Mouse (Mus musculus) monocyte, adult 5-6 weeks (primary cell): Measurements from ENCODE around the gene Itga2. TPM values are rescaled to one million over a fixed set of nuclear protein-coding genes. Genes with fewer than 3 reads are reported as not detected.

Experiments
- ATAC-seq: fragments of 153-309, 156-312 bp; replicated peaks from 2 replicates; pipeline ENCODE4 v1.8.0; 2017; ENCODE audit warnings: mild to moderate bottlenecking; ENCODE audit not compliant: low TSS enrichment, insufficient number of reproducible peaks, severe bottlenecking, poor library complexity, low FRiP score
- total RNA-seq: library from RNA; stranded (forward); fragments of 200-1000, 200-491, 200-594 nt; gene quantifications from 3 replicates; pipeline ENCODE4 v1.2.3, GENCODE M21; 2017

The Itga2 gene
- total RNA-seq, 1 experiment from 2014 or later: 30.9 TPM

GRCm38 (mm10) chr13:114891655-114892054 is 40.2 kb downstream of the Itga2 start:
- no peak for ATAC-seq

GRCm38 (mm10) chr13:114887695-114888094 is 44.2 kb downstream of the Itga2 start:
- peak; percentile 40; the same call in 1 of the 2 replicates for ATAC-seq

DNA sequence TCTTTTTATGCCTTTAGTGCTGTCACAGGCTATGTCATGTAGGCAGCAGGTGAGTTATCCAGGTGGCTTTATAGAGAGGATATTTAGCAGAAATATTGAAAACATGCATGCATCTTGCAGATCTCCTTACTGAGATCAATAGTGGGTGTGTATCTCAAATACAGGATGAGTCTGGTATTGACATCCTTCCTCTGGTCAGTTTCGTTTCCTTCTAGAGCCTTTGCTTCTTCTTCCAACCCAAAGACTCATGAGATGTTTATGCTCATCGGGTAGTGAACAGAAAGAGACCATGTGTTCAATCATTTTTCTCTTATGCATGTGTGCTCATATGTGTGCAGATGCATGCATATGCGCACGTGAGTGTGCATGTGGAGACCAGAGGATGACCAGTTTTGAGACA is 44.6 kb downstream of the Itga2 start:
- peak; percentile 27; the same call in 1 of the 2 replicates for ATAC-seq

- peak; percentile 45; the same call in 1 of the 2 replicates for ATAC-seq
Observed at GRCm38 (mm10) chr13:114885171-114885570, 46.7 kb downstream of the Itga2 start.

GRCm38 (mm10) chr13:114878667-114879066 is 53.2 kb downstream of the Itga2 start:
- ATAC-seq: no peak

- no peak for ATAC-seq
Observed at GRCm38 (mm10) chr13:114876005-114876520, 55.8 kb downstream of the Itga2 start.

DNA sequence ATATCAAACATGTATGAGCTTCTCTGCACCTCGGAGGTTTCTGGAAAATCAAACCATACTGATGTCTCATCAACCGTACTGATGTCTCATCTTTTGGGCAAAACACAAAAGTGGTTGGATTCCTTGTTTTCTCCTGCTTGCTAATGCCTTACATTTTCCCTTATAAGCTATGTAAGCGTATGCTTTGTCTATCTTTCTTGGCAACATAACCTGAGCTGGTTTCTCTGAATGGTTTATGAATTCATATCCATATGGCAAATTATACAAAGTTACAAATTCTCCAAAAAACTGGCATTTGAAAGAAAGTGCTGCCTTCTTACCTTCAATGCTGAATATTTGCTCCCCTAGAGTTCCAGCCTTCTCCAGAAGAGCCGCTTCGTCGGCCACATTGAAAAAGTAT is 57.2 kb downstream of the Itga2 start:
- no peak for ATAC-seq

DNA sequence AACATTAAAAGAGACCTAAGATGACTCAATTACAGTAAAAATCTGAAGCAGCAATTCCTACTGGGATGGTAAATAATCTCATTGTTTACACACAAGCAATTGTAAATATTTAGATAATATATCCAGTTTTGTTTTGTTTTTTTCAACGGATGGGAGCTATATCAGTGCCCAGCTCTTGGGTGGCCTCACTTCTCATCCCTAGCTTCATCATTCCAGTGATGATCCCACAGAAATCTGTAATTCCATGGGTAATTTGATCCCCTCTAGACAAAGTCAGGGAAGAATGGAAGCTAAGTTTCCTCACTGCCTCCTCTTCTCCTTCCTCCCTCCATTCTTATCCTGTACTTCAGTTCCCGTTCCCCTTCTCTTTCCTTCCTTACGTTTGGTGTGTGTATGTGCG is 74.4 kb downstream of the Itga2 start:
- no peak for ATAC-seq

GRCm38 (mm10) chr13:114856269-114856627 is 75.7 kb downstream of the Itga2 start:
- no peak for ATAC-seq

- ATAC-seq: no peak
Observed at GRCm38 (mm10) chr13:114855573-114856268, 76.2 kb downstream of the Itga2 start.

GRCm38 (mm10) chr13:114854428-114854827 is 77.5 kb downstream of the Itga2 start:
- ATAC-seq: no peak

GRCm38 (mm10) chr13:114854023-114854422 is 77.9 kb downstream of the Itga2 start:
- no peak for ATAC-seq

- no peak for ATAC-seq
Observed at GRCm38 (mm10) chr13:114853152-114853551, 78.7 kb downstream of the Itga2 start.

DNA sequence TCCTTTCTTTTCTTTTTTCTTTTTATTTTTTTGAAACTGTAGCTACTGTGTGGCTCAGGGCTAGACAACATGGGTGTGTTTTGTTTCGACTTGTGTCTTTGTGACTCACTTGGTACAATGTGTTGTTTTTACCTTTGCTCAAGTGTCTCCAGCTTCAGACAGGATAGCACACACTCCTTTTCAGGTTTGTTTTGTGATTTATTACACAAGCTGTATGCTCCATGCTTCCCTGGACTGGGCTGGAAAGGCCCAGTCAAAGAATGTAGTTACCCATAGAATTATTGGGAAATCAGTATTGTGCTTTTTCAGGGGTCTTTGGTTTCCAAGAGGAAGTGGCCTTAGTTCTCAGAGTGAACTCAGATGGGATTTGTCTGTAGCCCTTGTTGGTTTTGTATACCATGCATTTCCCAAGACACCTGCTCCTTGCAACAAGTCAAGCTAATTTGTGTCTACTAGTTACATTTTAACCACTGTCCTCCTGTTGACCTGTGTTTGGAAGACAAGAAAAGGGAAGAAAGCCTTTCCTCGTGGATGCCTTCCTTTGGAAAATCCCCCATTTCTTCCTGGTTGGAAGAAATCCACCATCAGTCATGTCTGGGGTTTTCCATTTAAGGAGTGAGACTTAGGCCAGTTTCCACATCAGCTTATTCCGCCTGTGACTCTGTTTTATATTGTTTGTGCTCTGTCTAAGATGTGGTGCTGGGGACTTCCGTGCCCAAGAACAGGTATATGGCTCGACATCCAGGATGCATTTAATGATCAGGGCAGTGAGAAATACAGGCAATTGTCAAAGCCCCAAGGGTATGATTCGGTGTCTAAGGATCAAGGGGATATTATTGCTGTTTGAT is 79.4 kb downstream of the Itga2 start:
- no peak for ATAC-seq

- ATAC-seq: no peak
Observed at GRCm38 (mm10) chr13:114848945-114849344, 83.0 kb downstream of the Itga2 start.

DNA sequence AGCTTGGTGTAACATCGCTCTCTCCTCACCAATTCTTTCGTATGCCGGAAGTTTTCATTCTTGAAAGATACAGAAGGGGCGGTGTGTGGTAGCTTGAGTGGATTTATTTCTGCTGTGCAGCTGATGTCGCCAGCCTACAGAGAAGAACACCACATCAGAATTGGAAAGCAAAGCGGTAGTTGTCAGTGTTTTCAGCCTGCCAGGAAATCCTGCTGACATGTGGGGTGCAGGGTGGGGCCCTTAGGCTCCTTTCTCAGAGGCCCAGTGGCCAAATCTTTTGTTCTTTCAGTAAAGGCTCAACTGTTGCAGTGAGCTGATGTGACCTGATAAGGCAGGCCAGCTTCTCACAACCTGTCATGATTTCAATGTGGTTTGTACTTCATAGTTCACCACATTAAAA is 86.1 kb downstream of the Itga2 start:
- peak; percentile 64; the same call in 1 of the 2 replicates for ATAC-seq

DNA sequence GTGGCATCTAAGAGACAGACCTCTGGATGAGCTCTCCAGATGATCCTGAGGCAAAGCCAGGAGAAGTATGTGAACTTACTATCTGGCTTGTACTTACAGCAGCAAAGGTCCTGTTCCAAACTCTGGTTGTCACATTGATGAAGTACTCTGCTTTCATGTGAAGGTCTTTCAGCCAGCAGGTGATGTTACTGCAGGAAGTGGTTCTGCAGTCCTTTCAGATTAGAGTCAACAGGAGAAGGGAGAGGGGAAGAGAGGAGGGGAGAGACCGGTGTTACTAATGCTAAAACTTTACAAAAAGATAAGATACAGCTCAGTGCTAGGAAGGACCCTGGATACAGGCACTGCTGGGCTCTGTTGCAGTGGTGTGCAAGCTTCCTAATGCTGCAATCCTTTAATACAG is 88.6 kb downstream of the Itga2 start:
- no peak for ATAC-seq

DNA sequence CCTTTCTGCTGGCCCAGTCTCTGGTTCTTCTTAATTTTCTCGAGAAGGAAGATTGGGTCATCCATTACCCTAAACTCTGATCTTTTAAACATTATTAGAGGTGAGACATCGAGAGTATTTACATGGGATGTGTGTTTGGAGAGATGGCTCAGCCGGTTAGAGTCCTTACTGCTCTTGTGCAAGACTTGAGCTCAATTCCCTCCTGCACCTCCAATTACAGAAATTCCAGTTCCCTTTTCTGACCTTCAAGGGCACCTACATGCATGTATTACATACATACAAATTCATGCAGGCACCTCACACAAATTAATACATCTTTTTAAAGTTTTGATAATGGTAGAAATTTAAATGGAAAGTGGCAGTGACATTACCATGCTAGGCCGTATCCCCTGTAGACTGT is 91.4 kb downstream of the Itga2 start:
- no peak for ATAC-seq

- ATAC-seq: no peak
Observed at GRCm38 (mm10) chr13:114839098-114839497, 92.8 kb downstream of the Itga2 start.

DNA sequence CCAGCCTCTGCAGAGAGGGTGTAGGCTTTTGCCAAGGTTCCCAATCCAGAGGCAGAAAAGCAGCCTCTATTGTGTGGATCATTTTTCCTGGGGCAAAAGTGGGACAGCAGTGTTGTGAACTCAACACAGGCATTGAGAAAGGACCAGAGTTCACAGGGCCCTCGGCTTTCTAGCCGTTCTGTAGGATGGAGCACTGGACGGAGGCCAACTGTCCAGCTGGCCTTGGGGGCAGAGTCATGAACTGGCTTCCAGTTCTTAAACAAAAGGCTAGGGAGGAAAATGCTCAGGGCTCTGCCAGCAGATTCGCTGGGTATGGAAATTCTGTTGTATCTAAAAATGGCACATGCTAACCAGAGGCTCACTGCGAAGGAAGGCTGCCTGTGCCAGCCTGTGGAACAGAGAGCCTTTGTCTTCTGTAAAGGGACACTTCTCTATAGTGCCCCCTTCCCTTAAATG is 93.3 kb downstream of the Itga2 start:
- no peak for ATAC-seq
